Mouse (Mus musculus): ENCODE data around the gene Tent4a. TPM values are rescaled to one million over a fixed set of nuclear protein-coding genes. Genes with fewer than 3 reads are reported as not detected.

Tent4a gene
- polyA plus RNA-seq, 1 experiment from 2014 or later, result 6.5 TPM

GRCm38 (mm10) chr13:69559291-69559961 lies 25.0 kb upstream of the Tent4a start:
- H3K4me1 ChIP-seq, result peaks cover 7% of the 10 kb centered on the region
- H3K36me3 ChIP-seq, result no peaks in the 10 kb centered on the region
- WGBS, result 32% methylated on average over 13 of the region's 13 CpGs
- H3K27ac ChIP-seq (replicated peaks), result no peak overlapping the region
- H3K4me3 ChIP-seq (replicated peaks), result no peak overlapping the region
- no peaks in the 10 kb centered on the region for H3K9me3 ChIP-seq (replicated peaks)
- ATAC-seq (ENCODE audit: low FRiP score), result peak; percentile 39; the same call in 1 of the 2 replicates
- H3K9ac ChIP-seq (replicated peaks), result no peak overlapping the region
- no peaks in the 10 kb centered on the region for H3K27me3 ChIP-seq (replicated peaks)
- H3K4me2 ChIP-seq, result no peak overlapping the region

GRCm38 (mm10) chr13:69558098-69558660 lies 23.8 kb upstream of the Tent4a start:
- WGBS, result 59% methylated on average over 6 of the region's 6 CpGs
- Histone ChIP-seq H3K27ac (replicated peaks) (no peak overlapping the region), H3K36me3 (no peaks in the 10 kb centered on the region), H3K9me3 (replicated peaks) (no peaks in the 10 kb centered on the region), H3K9ac (replicated peaks) (no peak overlapping the region), H3K4me2 (no peak overlapping the region), H3K4me1 (peaks cover 7% of the 10 kb centered on the region), H3K27me3 (replicated peaks) (no peaks in the 10 kb centered on the region), H3K4me3 (replicated peaks) (no peak overlapping the region)
- ATAC-seq (ENCODE audit: low FRiP score), result no peak

- no peak overlapping the region for H3K27ac ChIP-seq (replicated peaks)
- no peaks in the 10 kb centered on the region for H3K36me3 ChIP-seq
- H3K4me1 ChIP-seq, result peaks cover 7% of the 10 kb centered on the region
- ATAC-seq (ENCODE audit: low FRiP score), result no peak
- H3K4me3 ChIP-seq (replicated peaks), result no peak overlapping the region
- H3K27me3 ChIP-seq (replicated peaks), result no peaks in the 10 kb centered on the region
- no peak overlapping the region for H3K4me2 ChIP-seq
- H3K9ac ChIP-seq (replicated peaks), result no peak overlapping the region
- H3K9me3 ChIP-seq (replicated peaks), result no peaks in the 10 kb centered on the region
Measured at GRCm38 (mm10) chr13:69556728-69557127, 22.3 kb upstream of the Tent4a start.

GRCm38 (mm10) chr13:69555957-69556482 lies 21.6 kb upstream of the Tent4a start:
- no peak for ATAC-seq (ENCODE audit: low FRiP score)
- Histone ChIP-seq H3K36me3 (no peaks in the 10 kb centered on the region), H3K4me2 (no peak overlapping the region), H3K9me3 (replicated peaks) (no peaks in the 10 kb centered on the region), H3K9ac (replicated peaks) (no peak overlapping the region), H3K4me3 (replicated peaks) (no peak overlapping the region), H3K4me1 (peaks cover 7% of the 10 kb centered on the region), H3K27ac (replicated peaks) (no peak overlapping the region), H3K27me3 (replicated peaks) (no peaks in the 10 kb centered on the region)
- 93% methylated on average over 6 of the region's 6 CpGs for WGBS

- H3K9me3 ChIP-seq (replicated peaks), result no peaks in the 10 kb centered on the region
- no peak overlapping the region for H3K27ac ChIP-seq (replicated peaks)
- WGBS, result 30% methylated on average over 8 of the region's 8 CpGs
- H3K9ac ChIP-seq (replicated peaks), result no peak overlapping the region
- no peaks in the 10 kb centered on the region for H3K27me3 ChIP-seq (replicated peaks)
- H3K36me3 ChIP-seq, result no peaks in the 10 kb centered on the region
- H3K4me1 ChIP-seq, result peaks cover 7% of the 10 kb centered on the region
- no peak overlapping the region for H3K4me3 ChIP-seq (replicated peaks)
- ATAC-seq (ENCODE audit: low FRiP score), result peak; percentile 37; the same call in 1 of the 2 replicates
- H3K4me2 ChIP-seq, result no peak overlapping the region
Measured at GRCm38 (mm10) chr13:69555045-69555444, 20.6 kb upstream of the Tent4a start.

- Histone ChIP-seq H3K27ac (replicated peaks) (no peak overlapping the region), H3K4me1 (peaks cover under 1% of the 10 kb centered on the region; the same call in 1 of the 2 replicates)
- ATAC-seq (ENCODE audit: low FRiP score), result no peak
Measured at GRCm38 (mm10) chr13:69554255-69554654, 19.8 kb upstream of the Tent4a start.

GRCm38 (mm10) chr13:69553024-69553423 lies 18.6 kb upstream of the Tent4a start:
- 22% methylated on average over 5 of the region's 5 CpGs for WGBS
- H3K27me3 ChIP-seq (replicated peaks), result no peaks in the 10 kb centered on the region
- H3K9me3 ChIP-seq (replicated peaks), result no peaks in the 10 kb centered on the region
- H3K4me2 ChIP-seq, result no peak overlapping the region
- no peaks in the 10 kb centered on the region for H3K36me3 ChIP-seq
- H3K9ac ChIP-seq (replicated peaks), result no peak overlapping the region
- no peak overlapping the region for H3K4me3 ChIP-seq (replicated peaks)
- ATAC-seq (ENCODE audit: low FRiP score), result no peak
- no peaks in the 10 kb centered on the region for H3K4me1 ChIP-seq
- H3K27ac ChIP-seq (replicated peaks), result no peak overlapping the region

More at GRCm38 (mm10) chr13:69554255-69554654, 19.8 kb upstream of the Tent4a start:
- Histone ChIP-seq H3K4me2 (no peak overlapping the region), H3K9ac (replicated peaks) (no peak overlapping the region), H3K4me3 (replicated peaks) (no peak overlapping the region), H3K27me3 (replicated peaks) (no peaks in the 10 kb centered on the region), H3K36me3 (no peaks in the 10 kb centered on the region), H3K9me3 (replicated peaks) (no peaks in the 10 kb centered on the region)
- WGBS, result 79% methylated on average over 9 of the region's 9 CpGs

GRCm38 (mm10) chr13:69550831-69551230 lies 16.4 kb upstream of the Tent4a start:
- WGBS, result 91% methylated on average over 2 of the region's 2 CpGs
- Histone ChIP-seq H3K27me3 (replicated peaks) (no peaks in the 10 kb centered on the region), H3K9ac (replicated peaks) (no peak overlapping the region)

GRCm38 (mm10) chr13:69549980-69550379 lies 15.6 kb upstream of the Tent4a start:
- H3K9ac ChIP-seq (replicated peaks), result no peak overlapping the region
- no peaks in the 10 kb centered on the region for H3K36me3 ChIP-seq
- H3K4me1 ChIP-seq, result no peaks in the 10 kb centered on the region
- no peak overlapping the region for H3K4me3 ChIP-seq (replicated peaks)
- WGBS, result 51% methylated on average over 8 of the region's 8 CpGs
- no peaks in the 10 kb centered on the region for H3K27me3 ChIP-seq (replicated peaks)
- no peak for ATAC-seq (ENCODE audit: low FRiP score)
- H3K4me2 ChIP-seq, result no peak overlapping the region
- no peaks in the 10 kb centered on the region for H3K9me3 ChIP-seq (replicated peaks)
- H3K27ac ChIP-seq (replicated peaks), result no peak overlapping the region

More at GRCm38 (mm10) chr13:69550831-69551230, 16.4 kb upstream of the Tent4a start:
- H3K4me1 ChIP-seq, result no peaks in the 10 kb centered on the region
- no peak overlapping the region for H3K4me3 ChIP-seq (replicated peaks)
- H3K27ac ChIP-seq (replicated peaks), result no peak overlapping the region
- H3K9me3 ChIP-seq (replicated peaks), result no peaks in the 10 kb centered on the region
- no peak overlapping the region for H3K4me2 ChIP-seq
- no peak for ATAC-seq (ENCODE audit: low FRiP score)
- no peaks in the 10 kb centered on the region for H3K36me3 ChIP-seq

GRCm38 (mm10) chr13:69547488-69548180 lies 13.2 kb upstream of the Tent4a start:
- Histone ChIP-seq H3K9ac (replicated peaks) (no peak overlapping the region), H3K27ac (replicated peaks) (no peak overlapping the region), H3K4me3 (replicated peaks) (no peak overlapping the region), H3K9me3 (replicated peaks) (no peaks in the 10 kb centered on the region), H3K27me3 (replicated peaks) (no peaks in the 10 kb centered on the region), H3K4me1 (peaks cover 14% of the 10 kb centered on the region), H3K4me2 (no peak overlapping the region), H3K36me3 (no peaks in the 10 kb centered on the region)
- WGBS, result 73% methylated on average over 16 of the region's 16 CpGs
- no peak for ATAC-seq (ENCODE audit: low FRiP score)

- no peak overlapping the region for H3K4me3 ChIP-seq (replicated peaks)
- no peak overlapping the region for H3K27ac ChIP-seq (replicated peaks)
- 0 out of 2 replicates have a peak, but pooled peaks have one; percentile 42 for ATAC-seq (ENCODE audit: low FRiP score)
- H3K27me3 ChIP-seq (replicated peaks), result no peaks in the 10 kb centered on the region
- no peaks in the 10 kb centered on the region for H3K9me3 ChIP-seq (replicated peaks)
- H3K36me3 ChIP-seq, result no peaks in the 10 kb centered on the region
- no peak overlapping the region for H3K4me2 ChIP-seq
- peaks cover 20% of the 10 kb centered on the region for H3K4me1 ChIP-seq
- H3K9ac ChIP-seq (replicated peaks), result no peak overlapping the region
- 27% methylated on average over 3 of the region's 3 CpGs for WGBS
Measured at GRCm38 (mm10) chr13:69545019-69545418, 10.6 kb upstream of the Tent4a start.
